Mouse (Mus musculus) midbrain, embryonic 12.5 days (tissue): ENCODE measurements around the gene Kiz. TPM values are rescaled to one million over a fixed set of nuclear protein-coding genes. Genes with fewer than 3 reads are reported as not detected.

Experiments used
- ATAC-seq: fragments of 200-750 bp; cut with Nextera tagmentation; 2 replicates; pipeline ENCODE4 v1.8.0; 2017; ENCODE audit warnings: low read depth, moderate TSS enrichment, moderate library complexity; ENCODE audit not compliant: low FRiP score
- H3K27ac ChIP-seq: fragments of 300-500 bp; sonication (generic); replicated peaks from 2 replicates; pipeline ENCODE4 v1.5.1; 2016; ENCODE audit warnings: mild to moderate bottlenecking
- H3K27me3 ChIP-seq: fragments of 300-500 bp; sonication (generic); 2 replicates; pipeline ENCODE4 v1.6.1; 2016; ENCODE audit warnings: mild to moderate bottlenecking
- H3K36me3 ChIP-seq: fragments of 300-500 bp; sonication (generic); 2 replicates; pipeline ENCODE4 v1.6.1; 2016
- H3K4me1 ChIP-seq: fragments of 300-500 bp; sonication (generic); 2 replicates; pipeline ENCODE4 v1.6.1; 2016
- H3K4me2 ChIP-seq: fragments of 300-500 bp; sonication (generic); replicated peaks from 2 replicates; pipeline ENCODE4 v1.6.1; 2016; ENCODE audit warnings: mild to moderate bottlenecking, moderate library complexity
- H3K4me3 ChIP-seq: fragments of 300-500 bp; sonication (generic); 2 replicates; pipeline ENCODE4 v1.5.1; 2016; ENCODE audit warnings: mild to moderate bottlenecking
- H3K9ac ChIP-seq: fragments of 300-500 bp; sonication (generic); replicated peaks from 2 replicates; pipeline ENCODE4 v1.6.1; 2016; ENCODE audit warnings: mild to moderate bottlenecking, moderate library complexity
- H3K9me3 ChIP-seq: fragments of 300-500 bp; sonication (generic); 2 replicates; pipeline ENCODE4 v1.6.1; 2016; ENCODE audit warnings: mild to moderate bottlenecking
- WGBS: fragments of 180-500 bp; shearing (Covaris S2); methylation state at CpG from one replicate; pipeline ENCODE4 v1.1.7; 2016; 5-methylcytosine and 5-hydroxymethylcytosine counted together
- polyA plus RNA-seq: library from polyadenylated mRNA; unstranded; fragments of >200 nt; fragmentation: Nextera tagmentation; extraction: Ambion mirVana; gene quantifications from 2 replicates; pipeline ENCODE4 v1.2.1, GENCODE M21; 2016

The Kiz gene
- polyA plus RNA-seq, 1 experiment from 2014 or later: 33.3 TPM

DNA sequence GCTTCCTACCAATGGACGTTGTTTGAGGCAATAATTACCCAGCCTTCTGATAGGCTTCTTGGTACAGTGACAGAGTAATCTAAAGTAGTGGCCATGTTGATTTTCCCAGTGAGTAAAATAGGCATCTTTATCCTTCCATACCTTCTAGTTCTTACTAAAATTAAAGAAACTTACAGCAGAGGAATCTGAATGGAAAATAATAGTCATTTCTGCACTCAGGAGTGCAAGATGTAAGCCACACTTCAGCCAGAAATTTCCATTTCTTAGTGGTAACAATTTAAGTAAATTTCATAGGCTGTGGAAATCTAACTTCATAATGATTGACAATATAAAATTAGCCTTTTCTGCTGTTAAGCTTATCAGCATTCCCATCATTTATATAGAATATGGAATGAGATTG, 69.6 kb downstream of the Kiz start:
- Histone ChIP-seq H3K4me2 (no peak overlapping the region), H3K36me3 (no peaks in the 10 kb centered on the region), H3K4me1 (peaks cover 10% of the 10 kb centered on the region), H3K9ac (no peak overlapping the region), H3K27me3 (peaks cover 13% of the 10 kb centered on the region), H3K4me3 (no peak overlapping the region), H3K9me3 (no peaks in the 10 kb centered on the region), H3K27ac (no peak overlapping the region)
- WGBS: 100% methylated on average over 1 of the region's 1 CpGs
- no peak for ATAC-seq

DNA sequence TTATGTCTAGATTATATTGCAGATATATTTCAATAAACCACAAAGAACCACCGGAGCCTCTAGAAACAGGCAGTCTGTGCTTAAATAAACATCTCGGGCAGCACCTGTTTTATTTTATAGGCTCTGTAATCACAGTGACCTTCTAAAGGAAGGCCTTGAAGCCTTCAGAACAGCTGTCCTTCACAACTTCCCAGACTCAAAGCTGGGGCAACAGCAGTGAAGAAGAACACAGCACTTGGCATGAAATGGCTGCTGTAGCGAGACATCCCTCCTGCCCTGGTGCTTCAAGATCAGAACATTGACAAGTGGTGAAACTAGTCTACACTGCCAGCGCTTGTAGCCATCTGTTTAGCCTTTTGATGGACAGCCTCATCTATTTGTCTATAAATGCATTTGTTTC, 70.2 kb downstream of the Kiz start:
- H3K36me3 ChIP-seq: no peaks in the 10 kb centered on the region
- peaks cover 5% of the 10 kb centered on the region for H3K4me1 ChIP-seq
- no peak overlapping the region for H3K4me3 ChIP-seq
- WGBS: 93% methylated on average over 4 of the region's 4 CpGs
- no peak overlapping the region for H3K4me2 ChIP-seq
- H3K27ac ChIP-seq: no peak overlapping the region
- H3K27me3 ChIP-seq: peaks cover 13% of the 10 kb centered on the region
- no peak for ATAC-seq
- H3K9me3 ChIP-seq: no peaks in the 10 kb centered on the region
- no peak overlapping the region for H3K9ac ChIP-seq

DNA sequence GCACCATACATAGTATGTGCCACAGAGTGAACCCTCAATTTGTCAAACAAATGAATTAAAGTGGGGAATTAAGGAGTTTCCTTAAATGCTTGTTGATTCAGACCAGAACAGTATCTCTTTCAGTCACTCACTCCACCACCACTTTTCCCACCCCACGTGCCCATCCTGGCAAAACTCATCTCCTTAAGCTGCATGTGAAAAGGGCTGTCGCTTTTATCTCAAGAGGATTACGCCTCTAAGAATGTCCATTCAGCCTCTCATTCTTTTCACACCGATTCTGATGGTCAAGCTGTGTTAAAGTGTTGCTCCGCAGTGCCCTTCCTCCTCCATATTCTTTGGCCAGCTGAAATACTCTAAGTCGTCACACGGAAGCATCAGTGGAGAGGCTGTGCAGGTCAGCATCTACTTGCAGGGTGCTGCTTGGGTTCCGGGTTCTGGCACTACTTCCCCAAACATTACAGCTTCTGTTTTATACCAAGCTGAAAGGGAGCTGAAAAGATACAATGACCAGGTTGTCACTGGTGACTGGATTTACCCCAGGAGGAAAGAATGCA, 92.6 kb downstream of the Kiz start:
- peak; percentile 52; the same call in 1 of the 2 replicates for ATAC-seq
- H3K9ac ChIP-seq: no peak overlapping the region
- 11% methylated on average over 8 of the region's 8 CpGs for WGBS
- no peak overlapping the region for H3K27ac ChIP-seq
- no peak overlapping the region for H3K4me3 ChIP-seq
- peaks cover 16% of the 10 kb centered on the region; the same call in 1 of the 2 replicates for H3K4me1 ChIP-seq
- peaks cover 77% of the 10 kb centered on the region for H3K27me3 ChIP-seq
- no peaks in the 10 kb centered on the region for H3K36me3 ChIP-seq
- no peaks in the 10 kb centered on the region for H3K9me3 ChIP-seq
- peak overlapping the region; percentile 17; the same call in 1 of the 2 replicates for H3K4me2 ChIP-seq

DNA sequence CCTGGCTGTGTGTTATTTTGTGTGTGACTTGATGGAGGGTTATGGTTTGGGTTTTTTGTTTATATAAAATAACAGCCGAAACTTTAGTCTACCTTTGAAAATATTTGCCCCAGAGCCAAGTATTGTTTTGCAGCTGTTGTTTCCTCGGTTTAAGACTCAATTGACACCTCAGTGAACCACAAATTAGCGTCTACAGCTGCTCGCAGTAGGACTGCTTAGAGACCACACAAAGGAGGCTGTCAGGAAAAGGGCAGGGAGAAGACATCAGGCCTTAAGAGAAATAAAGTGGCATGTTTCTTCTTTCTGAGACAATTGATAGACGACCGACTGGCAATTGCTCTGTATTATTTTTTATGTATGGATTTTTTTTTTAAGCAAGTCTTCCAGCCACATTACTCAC, 100.7 kb downstream of the Kiz start:
- no peaks in the 10 kb centered on the region for H3K9me3 ChIP-seq
- no peak overlapping the region for H3K4me2 ChIP-seq
- no peaks in the 10 kb centered on the region for H3K36me3 ChIP-seq
- no peak overlapping the region for H3K9ac ChIP-seq
- WGBS: 8% methylated on average over 6 of the region's 6 CpGs
- H3K4me3 ChIP-seq: no peak overlapping the region
- H3K4me1 ChIP-seq: peaks cover 20% of the 10 kb centered on the region; the same call in 1 of the 2 replicates
- ATAC-seq: no peak
- H3K27me3 ChIP-seq: peaks cover 60% of the 10 kb centered on the region
- no peak overlapping the region for H3K27ac ChIP-seq

DNA sequence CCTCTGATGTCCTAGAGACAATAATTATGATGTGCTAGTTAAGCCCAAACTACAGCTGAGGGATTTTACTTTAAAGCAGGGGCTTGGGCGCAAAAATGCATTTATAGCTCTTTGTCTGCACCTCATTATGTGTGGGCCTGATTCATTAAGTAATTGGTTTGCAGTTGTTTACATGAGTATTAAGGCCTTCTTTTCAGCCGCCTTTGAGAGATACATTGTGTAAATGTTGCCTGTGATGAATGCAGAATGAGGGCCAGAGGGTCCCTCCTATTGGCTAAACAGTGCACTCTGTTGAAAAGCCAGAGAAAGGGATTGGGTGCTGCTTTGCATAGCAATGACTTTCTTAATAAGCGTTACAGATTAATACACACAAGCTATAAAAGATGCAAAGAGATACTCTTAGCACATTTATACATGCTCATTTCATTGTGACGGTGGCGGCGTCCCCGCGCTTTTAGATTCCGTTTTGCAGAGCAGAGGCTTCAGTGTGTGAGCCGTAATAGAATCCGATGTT, 102.8 kb downstream of the Kiz start:
- H3K9ac ChIP-seq: no peak overlapping the region; the same call in 1 of the 2 replicates
- peak; percentile 94 for ATAC-seq

DNA sequence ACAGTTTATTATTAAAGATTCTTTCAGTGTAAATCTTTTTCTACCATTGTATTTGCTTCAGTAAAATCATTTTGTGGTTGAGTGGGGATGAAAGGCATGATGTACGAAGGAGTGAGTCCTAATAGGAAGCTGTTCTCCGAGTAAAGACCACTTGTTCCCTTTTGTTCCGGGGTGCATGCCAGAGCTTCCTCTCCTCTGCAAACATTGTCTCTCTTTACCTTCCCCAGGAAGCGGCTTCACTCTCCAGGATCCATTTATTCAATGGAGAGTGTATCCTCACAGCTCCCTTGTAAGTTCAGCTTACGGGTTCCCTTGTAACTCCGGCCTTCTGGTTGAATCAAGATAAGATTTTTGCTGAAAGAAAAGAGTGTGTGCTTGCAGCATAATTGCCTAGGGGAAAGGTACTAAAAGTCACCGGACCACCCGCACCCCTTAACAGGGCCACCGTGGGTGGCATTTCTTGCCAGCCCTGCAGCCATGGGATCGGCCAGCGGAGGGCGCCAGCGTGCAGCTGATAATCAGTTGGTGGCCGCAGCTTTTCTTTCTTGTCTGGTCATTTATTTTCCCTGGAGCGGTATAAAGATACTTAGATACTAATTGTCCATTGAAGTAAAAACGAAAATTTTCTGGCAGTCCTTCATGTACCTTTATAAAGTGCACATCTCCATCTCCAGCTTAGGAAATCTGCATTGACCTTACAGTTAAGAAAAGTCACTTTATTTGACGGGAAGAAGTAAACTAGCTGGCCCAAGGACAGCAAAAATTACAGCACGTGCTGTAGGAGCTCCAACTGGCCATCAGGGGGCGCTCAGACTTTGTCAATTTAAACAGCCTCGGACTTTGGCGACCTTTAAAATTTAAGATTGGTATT, 103.5 kb downstream of the Kiz start:
- Histone ChIP-seq H3K4me3 (peak overlapping the region; percentile 30), H3K36me3 (0 out of 2 replicates have a peak, but pooled peaks cover 2% of the 10 kb centered on the region), H3K27me3 (peaks cover 54% of the 10 kb centered on the region), H3K9me3 (peaks cover 5% of the 10 kb centered on the region; the same call in 1 of the 2 replicates), H3K9ac (no peak overlapping the region; the same call in none of the 2 replicates), H3K4me2 (peak overlapping the region; percentile 55), H3K4me1 (peaks cover 20% of the 10 kb centered on the region; the same call in 1 of the 2 replicates), H3K27ac (peak overlapping the region; percentile 74)
- under 1% methylated on average over 21 of the region's 21 CpGs for whole genome bisulfite sequencing
- ATAC-seq: peak; percentile 67

More for the DNA sequence above, 102.8 kb downstream of the Kiz start:
- no peaks in the 10 kb centered on the region for H3K36me3 ChIP-seq
- 6% methylated on average over 11 of the region's 11 CpGs for WGBS
- H3K4me3 ChIP-seq: peak overlapping the region; percentile 30
- peaks cover 20% of the 10 kb centered on the region; the same call in 1 of the 2 replicates for H3K4me1 ChIP-seq
- peak overlapping the region; percentile 55 for H3K4me2 ChIP-seq
- peak overlapping the region; percentile 74 for H3K27ac ChIP-seq
- peaks cover 58% of the 10 kb centered on the region for H3K27me3 ChIP-seq
- peaks cover 2% of the 10 kb centered on the region; the same call in 1 of the 2 replicates for H3K9me3 ChIP-seq

DNA sequence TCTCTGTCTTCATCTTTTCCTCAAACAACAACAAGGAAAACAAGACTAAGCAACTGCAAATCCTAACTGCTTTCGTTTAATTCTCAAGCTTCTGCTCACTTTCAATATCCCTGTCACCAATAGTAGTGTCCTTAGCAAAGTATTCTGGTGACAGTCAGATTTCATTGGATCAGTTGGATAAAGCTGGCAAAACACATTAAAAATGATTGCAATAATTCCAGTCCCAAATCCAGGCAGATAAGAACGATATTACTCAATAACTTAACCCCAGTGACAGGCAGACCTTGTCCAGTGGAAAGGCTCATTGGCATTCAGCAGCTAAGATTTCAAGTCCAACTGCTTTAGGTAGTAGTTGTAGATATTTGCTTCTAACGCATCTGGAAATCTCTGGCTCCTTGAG, 119.4 kb downstream of the Kiz start:
- H3K4me3 ChIP-seq: no peak overlapping the region
- no peaks in the 10 kb centered on the region for H3K9me3 ChIP-seq
- no peak overlapping the region for H3K9ac ChIP-seq
- H3K36me3 ChIP-seq: peaks cover 4% of the 10 kb centered on the region; the same call in 1 of the 2 replicates
- H3K4me1 ChIP-seq: no peaks in the 10 kb centered on the region
- 80% methylated on average over 3 of the region's 3 CpGs for WGBS
- ATAC-seq: no peak
- H3K27me3 ChIP-seq: no peaks in the 10 kb centered on the region; the same call in 1 of the 2 replicates
- H3K27ac ChIP-seq: no peak overlapping the region
- H3K4me2 ChIP-seq: no peak overlapping the region

DNA sequence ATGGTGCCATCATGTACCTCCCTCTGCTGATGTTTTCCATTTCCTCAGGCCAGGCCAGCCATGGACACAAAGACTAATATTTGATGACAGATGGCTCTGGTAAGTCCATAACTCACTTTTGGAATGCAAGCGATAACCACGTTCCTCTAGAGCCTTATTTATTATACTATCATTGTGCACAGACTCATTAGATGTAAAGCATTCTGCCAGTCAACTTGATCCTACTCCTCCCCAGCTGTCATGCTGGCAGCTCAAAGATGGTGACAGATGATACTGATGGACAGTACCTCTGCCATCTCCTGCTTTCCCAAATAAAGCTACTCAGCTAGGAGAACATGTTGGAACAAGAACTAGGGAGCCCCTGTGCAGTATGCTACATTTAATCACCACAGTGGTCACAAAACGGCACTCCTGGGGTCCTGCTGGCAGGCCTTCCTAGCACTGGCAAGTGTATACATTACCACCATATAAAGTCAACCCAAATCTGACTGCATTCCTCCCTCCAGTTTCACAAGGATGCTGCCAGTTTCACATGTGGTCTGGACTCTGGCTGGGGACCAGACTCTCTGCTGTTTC, 119.9 kb downstream of the Kiz start:
- no peaks in the 10 kb centered on the region for H3K4me1 ChIP-seq
- no peak overlapping the region for H3K27ac ChIP-seq
- no peaks in the 10 kb centered on the region for H3K9me3 ChIP-seq
- H3K27me3 ChIP-seq: no peaks in the 10 kb centered on the region; the same call in 1 of the 2 replicates
- no peak overlapping the region for H3K4me3 ChIP-seq
- no peak overlapping the region for H3K4me2 ChIP-seq
- H3K36me3 ChIP-seq: no peaks in the 10 kb centered on the region
- no peak for ATAC-seq
- no peak overlapping the region for H3K9ac ChIP-seq
- WGBS: 88% methylated on average over 3 of the region's 3 CpGs

DNA sequence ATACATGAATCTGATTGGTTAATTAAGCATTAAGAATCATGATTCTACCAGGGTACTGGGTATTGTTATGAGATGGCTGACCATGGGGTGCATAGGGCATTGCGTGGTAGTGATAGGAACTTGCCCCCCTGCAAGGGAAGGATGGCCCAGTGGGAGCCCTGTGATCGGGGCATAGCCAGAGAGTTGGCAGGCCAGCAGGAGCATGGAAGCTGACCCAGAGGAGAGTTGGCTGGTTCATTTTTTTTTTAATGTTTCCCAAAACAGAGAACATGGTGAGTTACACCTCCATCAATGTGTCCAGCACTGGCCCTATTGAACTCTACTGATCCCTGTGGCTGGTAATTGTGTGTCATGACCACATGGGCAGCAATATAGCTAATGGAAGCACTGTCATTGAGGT, 127.1 kb downstream of the Kiz start:
- H3K9me3 ChIP-seq: no peaks in the 10 kb centered on the region
- WGBS: 95% methylated on average over 2 of the region's 2 CpGs
- 0 out of 2 replicates have a peak, but pooled peaks cover 3% of the 10 kb centered on the region for H3K4me1 ChIP-seq
- H3K4me3 ChIP-seq: no peak overlapping the region
- H3K27ac ChIP-seq: no peak overlapping the region
- no peaks in the 10 kb centered on the region for H3K36me3 ChIP-seq
- ATAC-seq: no peak
- no peak overlapping the region for H3K9ac ChIP-seq
- H3K4me2 ChIP-seq: no peak overlapping the region
- H3K27me3 ChIP-seq: no peaks in the 10 kb centered on the region

DNA sequence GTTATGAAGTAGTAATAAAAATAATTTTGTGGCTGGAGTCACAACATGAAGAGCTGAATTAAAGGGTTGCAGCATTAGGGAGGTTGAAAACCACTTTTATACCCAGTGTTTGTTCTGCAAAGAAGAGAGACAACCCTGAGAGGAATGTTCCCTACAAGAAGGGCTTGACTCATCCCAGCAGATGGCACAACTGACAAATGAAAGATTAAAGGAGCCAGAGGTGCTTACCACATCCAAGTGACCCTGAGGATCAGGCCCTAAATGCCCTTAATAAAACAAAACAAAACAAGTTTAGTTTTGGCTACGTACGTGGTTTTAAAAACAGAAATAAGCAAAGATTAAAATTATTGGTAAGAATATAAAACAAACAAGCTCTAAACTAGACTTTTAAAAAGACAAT, 129.2 kb downstream of the Kiz start:
- H3K4me1 ChIP-seq: 0 out of 2 replicates have a peak, but pooled peaks cover 3% of the 10 kb centered on the region
- H3K4me2 ChIP-seq: no peak overlapping the region
- WGBS: 93% methylated on average over 2 of the region's 2 CpGs
- no peak overlapping the region for H3K4me3 ChIP-seq
- H3K27ac ChIP-seq: no peak overlapping the region
- no peaks in the 10 kb centered on the region for H3K27me3 ChIP-seq
- no peaks in the 10 kb centered on the region for H3K9me3 ChIP-seq
- H3K9ac ChIP-seq: no peak overlapping the region
- no peak for ATAC-seq
- H3K36me3 ChIP-seq: no peaks in the 10 kb centered on the region

DNA sequence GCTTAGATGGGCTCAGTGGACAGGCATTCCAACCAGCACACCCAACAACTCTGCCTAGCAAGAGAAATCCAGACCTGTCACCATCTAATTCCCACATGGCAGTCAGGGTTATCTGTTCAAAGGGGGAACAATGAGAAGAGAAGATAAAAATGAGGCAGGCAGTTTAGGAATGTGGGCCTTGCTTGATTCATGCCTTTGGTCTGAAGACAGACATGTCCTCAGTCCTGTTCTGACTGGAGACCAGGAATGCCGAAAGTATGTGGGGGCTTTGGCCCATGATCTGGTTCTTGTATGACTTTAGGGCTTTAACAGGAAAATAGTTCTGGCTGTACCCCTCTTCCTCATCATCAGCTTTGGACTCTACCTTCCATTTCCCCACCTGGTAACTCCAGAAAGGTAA, 130.1 kb downstream of the Kiz start:
- ATAC-seq: no peak
- WGBS: 100% methylated on average over 1 of the region's 1 CpGs
- H3K9me3 ChIP-seq: no peaks in the 10 kb centered on the region
- no peak overlapping the region for H3K27ac ChIP-seq
- no peaks in the 10 kb centered on the region for H3K27me3 ChIP-seq
- 0 out of 2 replicates have a peak, but pooled peaks cover 3% of the 10 kb centered on the region for H3K4me1 ChIP-seq
- no peak overlapping the region for H3K9ac ChIP-seq
- no peak overlapping the region for H3K4me2 ChIP-seq
- no peaks in the 10 kb centered on the region for H3K36me3 ChIP-seq
- H3K4me3 ChIP-seq: no peak overlapping the region

DNA sequence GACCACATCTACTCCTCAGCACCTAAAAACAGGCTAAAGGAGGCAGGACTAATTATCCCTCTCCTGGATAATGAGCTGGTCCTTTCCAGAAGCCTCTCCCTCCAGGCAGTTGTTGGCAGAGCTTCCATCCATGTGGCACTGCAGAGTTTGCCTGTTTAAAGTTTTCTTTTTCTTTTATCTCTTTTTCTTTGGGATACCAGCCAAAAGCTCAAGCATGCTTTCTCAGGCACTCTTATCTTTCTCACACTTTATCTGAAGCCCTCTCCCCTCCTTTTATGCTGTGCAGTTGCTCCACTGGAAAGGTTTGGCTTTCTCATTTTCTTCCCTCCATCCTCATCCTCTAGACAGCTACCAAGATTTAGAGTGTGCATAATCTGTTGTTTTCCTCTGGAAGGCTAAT, 130.8 kb downstream of the Kiz start:
- no peaks in the 10 kb centered on the region for H3K27me3 ChIP-seq
- no peak overlapping the region for H3K27ac ChIP-seq
- no peak overlapping the region for H3K4me2 ChIP-seq
- H3K9ac ChIP-seq: no peak overlapping the region
- H3K4me3 ChIP-seq: no peak overlapping the region
- H3K36me3 ChIP-seq: no peaks in the 10 kb centered on the region
- H3K9me3 ChIP-seq: no peaks in the 10 kb centered on the region
- 0 out of 2 replicates have a peak, but pooled peaks cover 2% of the 10 kb centered on the region for H3K4me1 ChIP-seq
- ATAC-seq: no peak
